ENCODE assay signal across 8 mouse cellular contexts in genomic region chr16:8470603-8471481, GRCm38 (mm10). TPM values are rescaled to one million over a fixed set of nuclear protein-coding genes. Genes with fewer than 3 reads are reported as not detected.
A peak's percentile ranks its signal among the peaks of the same experiment; 100 is the strongest.
DNase-seq lines count a peak whose midpoint lies in the region; ATAC-seq lines count a peak whose summit lies in the region.

Gene Mettl22, plus strand, starts transcription at chr16:8470788.

- H3K9ac ChIP-seq in hindbrain, embryonic 16.5 days (ENCODE audit: low read depth, low read length) = peak within 1 kb of the TSS; percentile 77

- H3K4me3 ChIP-seq in hindbrain, embryonic 16.5 days (ENCODE audit: low read length) = peak within 1 kb of the TSS; percentile 62
- peak within 1 kb of the TSS; percentile 69 for H3K4me3 ChIP-seq in macrophage (ENCODE audit: inconsistent target)

- under 1% methylated on average over 48 of the region's 48 CpGs for WGBS in hindbrain, embryonic 16.5 days
- 3% methylated on average over 48 of the region's 48 CpGs for WGBS in macrophage (ENCODE audit: missing documents)

- peak within 1 kb of the TSS; percentile 70 for H3K4me2 ChIP-seq in hindbrain, embryonic 16.5 days (ENCODE audit: low read length)

- H3K36me3 ChIP-seq in hindbrain, embryonic 16.5 days (ENCODE audit: control insufficient read depth, insufficient read depth, low read length) = 0 out of 2 replicates have a peak, but pooled peaks cover 4% of the 10 kb centered on the region
- H3K36me3 ChIP-seq in macrophage (ENCODE audit: inconsistent target) = no peaks in the 10 kb centered on the region

- H3K79me2 ChIP-seq in macrophage (ENCODE audit: inconsistent target) = no peaks in the 10 kb centered on the region

- H3K9me3 ChIP-seq in hindbrain, embryonic 16.5 days (ENCODE audit: control insufficient read depth, low read length) = no peaks in the 10 kb centered on the region

- peak; percentile 99 for ATAC-seq in hindbrain, embryonic 16.5 days

- peak within 1 kb of the TSS; percentile 77 for H3K27ac ChIP-seq in hindbrain, embryonic 16.5 days (ENCODE audit: low read depth, low read length)
- peak within 1 kb of the TSS; percentile 57 for H3K27ac ChIP-seq in macrophage

- H3K27me3 ChIP-seq in hindbrain, embryonic 16.5 days (replicated peaks; ENCODE audit: control insufficient read depth, insufficient read depth, low read length) = no peaks in the 10 kb centered on the region

- H3K4me1 ChIP-seq in hindbrain, embryonic 16.5 days (ENCODE audit: control insufficient read depth, insufficient read depth, low read depth, low read length) = peaks cover 8% of the 10 kb centered on the region

- DNase-seq in WW6 (ENCODE audit: low read depth, low spot score) = peak; percentile 79
- DNase-seq in cerebellum, postnatal 4 days (ENCODE audit: low spot score in 2 of 2) = peak; percentile 77 to 92
- peak; percentile 88 for DNase-seq in gastrocnemius, adult 18-20 months (ENCODE audit: low spot score)
- DNase-seq in left cerebral cortex, adult 18-20 months (ENCODE audit: low spot score in 2 of 2) = peak; percentile 88 to 92
- DNase-seq in right cerebral cortex, adult 18-20 months = peak; percentile 93
- peak; percentile 62 for DNase-seq in urinary bladder, postnatal 10 days (ENCODE audit: low spot score)

RNA-seq across cellular contexts. Expression of gene Mettl22, which starts in this region (rescaled TPM):
- total RNA-seq in gastrocnemius, adult 18-20 months (2021) = 10 to 100 TPM; 77.7 to 94.2 TPM
- polyA plus RNA-seq in hindbrain, embryonic 16.5 days (2015; fragmentation: Nextera tagmentation; extraction: Ambion mirVana) = 53.7 and 58.4 TPM in 2 replicates
- total RNA-seq in left cerebral cortex, adult 18-20 months (2021) = 10 to 100 TPM; 21.7 to 24.0 TPM
- total RNA-seq in macrophage (2018; cell fraction: chromatin; rRNA removed) = 10 to 100 TPM in 20 of 26 experiments, 1 to 10 TPM in 6; 4.7 to 34.0 (median 16.7) TPM
- total RNA-seq in macrophage (2018; cell fraction: cytosol; rRNA removed) = 1 to 10 TPM; 2.7 to 7.9 (median 5.0) TPM
- total RNA-seq in macrophage (2018; cell fraction: nucleus; rRNA removed) = 10 to 100 TPM in 13 of 26 experiments, 1 to 10 TPM in 13; 2.5 to 28.9 (median 9.9) TPM
- 3.4 to 6.3 TPM (median 5.4 TPM) in 3 replicates for polyA plus RNA-seq in macrophage (2018)

Comparison
In these comparisons a context has a peak if more than half of its experiments do, and no peak if none do; other contexts are left out.
1. Peak in every context shown above with its lines: DNase-seq, ATAC-seq, H3K4me3 ChIP-seq and H3K27ac ChIP-seq.